Mouse (Mus musculus): ENCODE measurements around the gene Naa60. TPM values are rescaled to one million over a fixed set of nuclear protein-coding genes. Genes with fewer than 3 reads are reported as not detected.
"Not testable (repeated sequence)": the region's sequence is repeated elsewhere in the genome, so short reads cannot be mapped to it uniquely, and the experiment has no call there.

Naa60 gene
- polyA plus RNA-seq, 1 experiment from 2014 or later: 53.5 TPM

DNA sequence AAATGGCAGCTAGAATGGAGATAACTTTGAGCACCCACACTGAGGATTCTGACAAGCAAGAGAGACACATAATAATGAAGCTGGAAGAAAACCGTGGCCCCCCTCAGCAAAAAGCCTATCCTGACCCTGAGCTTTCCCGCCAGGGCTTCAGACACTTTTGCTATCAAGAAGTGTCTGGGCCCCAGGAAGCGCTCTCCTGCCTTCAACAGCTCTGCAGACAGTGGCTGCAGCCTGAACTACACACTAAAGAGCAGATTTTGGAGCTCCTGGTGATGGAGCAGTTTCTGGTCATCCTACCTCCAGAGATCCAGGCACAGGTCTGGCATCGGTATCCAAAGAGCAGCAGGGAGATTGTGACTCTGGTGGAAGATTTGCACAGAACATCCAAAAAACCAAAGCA, 24.3 kb upstream of the Naa60 start:
- in situ Hi-C loops (cut with MboI; ENCODE audit: low pct_unique_long_range_greater_than_20kb): loop anchor here (5.0 kb wide), 1 partner anchor 106 kb away; the partner anchor contains the start of gene Zfp263
- DNase-seq (ENCODE audit: low read depth, low spot score) (no peak), ATAC-seq (no peak)
- POLR2A ChIA-PET: interaction anchor here (0.9 kb wide), 1 partner anchor 103 kb away, joined by 3 read pairs; no protein-coding TSS in a partner anchor
- H3K27me3 ChIP-seq: no peaks in the 10 kb centered on the region
- TF ChIP-seq CTCF (IDR thresholded peaks at IDR 0.05): no peak
- CTCF ChIA-PET: interaction anchor here (1.3 to 3.2 kb wide), 4 partner anchors 10 to 103 kb away, joined by 3 to 12 read pairs (median 4); partner anchors contain the start of gene Naa60

DNA sequence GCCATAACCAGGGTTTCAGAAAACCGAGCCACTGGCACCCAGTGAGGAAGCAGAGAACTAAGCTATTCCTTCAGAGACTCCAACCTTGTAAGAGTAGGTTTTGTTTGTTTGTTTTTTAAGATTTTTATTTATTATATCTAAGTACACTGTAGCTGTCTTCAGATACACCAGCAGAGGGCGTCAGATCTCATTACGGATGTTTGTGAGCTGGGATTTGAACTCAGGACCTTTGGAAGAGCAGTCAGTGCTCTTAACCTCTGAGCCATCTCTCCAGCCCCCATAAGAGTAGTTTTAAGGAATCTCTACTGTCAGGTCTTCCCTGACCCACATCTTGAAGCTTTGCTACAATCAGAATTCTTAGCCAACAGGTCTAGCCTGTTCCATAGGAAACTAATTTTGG, 23.8 kb upstream of the Naa60 start:
- no peaks in the 10 kb centered on the region for H3K27me3 ChIP-seq
- POLR2A ChIA-PET: interaction anchor here (0.9 kb wide), 1 partner anchor 104 kb away, joined by 3 read pairs; no protein-coding TSS in a partner anchor
- TF ChIP-seq CTCF (IDR thresholded peaks at IDR 0.05): peak; percentile 40
- ATAC-seq: no peak
- no peak for DNase-seq (ENCODE audit: low read depth, low spot score)
- CTCF ChIA-PET: interaction anchor here (1.3 to 3.2 kb wide), 5 partner anchors 9 to 104 kb away, joined by 3 to 12 read pairs (median 4); partner anchors contain the start of gene Naa60
- in situ Hi-C loops (cut with MboI; ENCODE audit: low pct_unique_long_range_greater_than_20kb): loop anchor here (5.0 kb wide), 1 partner anchor 106 kb away; the partner anchor contains the start of gene Zfp263

DNA sequence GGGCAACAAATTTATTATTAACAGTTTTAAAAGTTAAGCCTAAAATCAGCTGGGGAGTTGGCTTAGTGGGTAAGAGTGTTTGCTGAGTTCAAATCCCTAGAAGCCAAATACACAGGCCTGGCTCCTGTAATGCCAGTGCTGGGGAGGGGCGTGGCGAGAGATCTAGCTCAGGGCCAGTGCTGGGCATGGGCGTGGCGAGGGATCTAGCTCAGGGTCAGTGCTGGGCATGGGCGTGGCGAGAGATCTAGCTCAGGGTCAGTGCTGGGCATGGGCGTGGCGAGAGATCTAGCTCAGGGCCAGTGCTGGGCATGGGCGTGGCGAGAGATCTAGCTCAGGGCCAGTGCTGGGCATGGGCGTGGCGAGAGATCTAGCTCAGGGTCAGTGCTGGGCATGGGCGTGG, 20.9 kb upstream of the Naa60 start:
- CTCF ChIA-PET: interaction anchor here (1.8 kb wide), 1 partner anchor 11 kb away, joined by 5 read pairs; no protein-coding TSS in a partner anchor
- POLR2A ChIA-PET; ATAC-seq; H3K27me3 ChIP-seq; in situ Hi-C loops (cut with MboI; ENCODE audit: low pct_unique_long_range_greater_than_20kb); DNase-seq (ENCODE audit: low read depth, low spot score): not testable (repeated sequence)

DNA sequence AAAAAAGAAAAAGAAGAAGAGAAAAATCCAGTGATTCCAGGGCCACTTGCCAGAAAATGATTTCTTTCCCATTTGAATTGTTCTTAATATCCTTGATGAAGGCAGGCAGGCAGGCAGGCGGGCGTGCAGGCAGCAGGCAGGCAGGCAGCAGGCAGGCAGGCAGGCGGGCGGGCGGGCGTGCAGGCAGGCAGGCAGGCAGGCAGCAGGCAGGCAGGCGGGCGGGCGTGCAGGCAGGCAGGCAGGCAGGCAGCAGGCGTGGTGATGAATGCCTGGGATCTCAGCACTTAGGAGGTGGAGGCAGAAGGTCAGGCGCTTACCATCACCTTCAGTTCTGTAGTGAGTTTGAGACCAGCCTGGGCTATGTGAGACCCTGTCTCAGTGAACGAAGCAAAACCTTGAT, 19.6 kb upstream of the Naa60 start:
- CTCF ChIA-PET: interaction anchor here (1.8 kb wide), 1 partner anchor 10 kb away, joined by 5 read pairs; no protein-coding TSS in a partner anchor
- TF ChIP-seq CTCF (IDR thresholded peaks at IDR 0.05): no peak
- H3K27me3 ChIP-seq: no peaks in the 10 kb centered on the region
- DNase-seq (ENCODE audit: low read depth, low spot score): no peak
- in situ Hi-C loops (cut with MboI; ENCODE audit: low pct_unique_long_range_greater_than_20kb): no loop called here
- no peak for ATAC-seq
- POLR2A ChIA-PET: no interaction called here

DNA sequence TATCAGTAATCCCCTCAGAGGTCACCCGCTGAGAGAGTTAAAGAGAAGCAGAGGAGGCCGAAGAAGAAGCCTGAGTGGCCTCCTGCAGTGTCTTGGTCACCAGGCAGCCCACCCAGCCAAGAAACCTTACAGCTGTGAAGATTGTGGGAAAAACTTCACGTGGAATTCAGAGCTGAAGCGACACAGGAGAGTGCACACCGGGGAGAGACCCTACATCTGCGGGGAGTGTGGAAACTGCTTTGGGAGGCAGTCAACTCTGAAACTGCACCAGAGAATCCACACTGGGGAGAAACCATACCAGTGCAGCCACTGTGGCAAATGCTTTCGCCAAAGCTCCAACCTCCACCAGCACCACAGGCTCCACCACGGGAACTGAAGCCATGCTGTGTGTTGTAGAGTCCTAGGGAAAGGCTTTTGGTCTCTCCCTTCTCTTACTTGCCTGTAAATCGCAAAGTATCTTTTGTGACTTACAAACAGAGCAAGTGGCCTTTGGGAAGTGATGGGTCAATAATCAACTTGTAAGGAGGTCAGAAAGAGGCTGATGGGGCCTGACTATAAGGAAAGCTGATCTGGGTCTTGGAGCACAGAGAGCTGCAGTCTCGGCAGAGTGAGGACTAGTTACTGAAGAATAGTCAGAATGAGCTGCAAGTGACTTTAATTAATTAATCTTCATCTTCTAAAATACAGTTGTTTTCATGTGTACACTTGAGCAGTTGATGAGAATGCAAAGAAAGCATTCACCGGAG, 17.6 kb upstream of the Naa60 start:
- POLR2A ChIA-PET: no interaction called here
- DNase-seq (ENCODE audit: low read depth, low spot score): no peak
- no peak for TF ChIP-seq CTCF (IDR thresholded peaks at IDR 0.05)
- in situ Hi-C loops (cut with MboI; ENCODE audit: low pct_unique_long_range_greater_than_20kb): no loop called here
- CTCF ChIA-PET: no interaction called here
- ATAC-seq: no peak
- H3K27me3 ChIP-seq: no peaks in the 10 kb centered on the region

DNA sequence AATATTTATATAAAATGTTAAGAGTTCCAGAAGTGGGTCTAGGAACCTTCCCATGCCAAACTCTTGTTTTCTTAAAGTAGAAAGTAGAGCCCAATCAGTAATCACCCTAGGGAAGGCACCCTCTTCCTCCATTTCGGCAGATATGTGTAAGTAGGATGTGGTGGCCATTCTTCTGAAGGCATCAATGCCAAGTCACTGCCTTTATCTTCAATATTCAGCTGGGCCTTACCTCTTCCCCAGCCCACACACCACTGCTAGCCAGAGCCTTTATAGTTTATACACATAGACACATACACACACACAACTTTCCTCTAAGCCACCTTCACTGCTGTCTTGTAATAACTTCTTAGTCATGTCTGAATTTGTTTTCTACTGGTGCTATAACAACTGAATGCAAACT, 16.4 kb upstream of the Naa60 start:
- POLR2A ChIA-PET: no interaction called here
- CTCF ChIA-PET: no interaction called here
- ATAC-seq: no peak
- no peak for TF ChIP-seq CTCF (IDR thresholded peaks at IDR 0.05)
- in situ Hi-C loops (cut with MboI; ENCODE audit: low pct_unique_long_range_greater_than_20kb): no loop called here
- no peak for DNase-seq (ENCODE audit: low read depth, low spot score)
- H3K27me3 ChIP-seq: no peaks in the 10 kb centered on the region

DNA sequence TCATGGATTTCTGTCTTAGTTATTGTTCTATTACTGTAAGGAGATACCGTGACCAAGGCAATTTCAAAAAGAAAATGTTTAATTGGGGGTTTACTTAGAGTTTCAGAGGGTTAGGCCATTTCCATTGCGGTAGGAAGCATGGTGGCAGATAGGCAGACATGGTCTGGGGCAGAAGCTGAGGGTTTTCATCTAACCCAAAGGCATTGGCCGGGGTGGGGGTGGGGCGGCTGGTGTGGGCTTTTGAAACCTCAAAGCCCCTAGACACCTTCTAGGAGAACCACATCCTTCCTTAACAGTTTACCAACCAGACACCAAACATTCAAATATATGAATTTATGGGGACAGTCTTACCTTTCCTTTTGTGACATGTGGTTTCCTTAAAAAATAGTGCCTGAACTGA, 12.9 kb upstream of the Naa60 start:
- in situ Hi-C loops (cut with MboI; ENCODE audit: low pct_unique_long_range_greater_than_20kb): no loop called here
- no peaks in the 10 kb centered on the region for H3K27me3 ChIP-seq
- ATAC-seq: no peak
- no peak for TF ChIP-seq CTCF (IDR thresholded peaks at IDR 0.05)
- ChIA-PET CTCF (no interaction called here), POLR2A (no interaction called here)
- no peak for DNase-seq (ENCODE audit: low read depth, low spot score)

DNA sequence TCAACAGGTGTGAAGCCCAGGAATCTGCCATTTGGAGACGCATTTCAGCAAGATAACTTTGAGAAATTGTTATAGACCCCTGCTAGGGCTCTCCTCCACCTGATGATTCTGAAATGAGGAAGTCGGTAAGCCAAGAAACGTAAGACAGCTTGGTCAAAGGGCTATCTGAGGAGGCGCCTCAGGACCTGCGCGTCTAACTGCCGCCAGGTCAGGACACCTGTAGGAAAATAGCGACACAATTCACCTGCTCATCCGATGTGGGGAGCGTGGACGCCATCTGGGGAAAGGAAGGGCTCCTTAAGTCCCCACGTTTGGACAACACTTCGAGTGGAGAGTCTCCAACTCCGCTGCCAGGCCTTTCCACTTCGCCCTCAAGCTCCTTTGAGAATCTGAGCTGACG, 360 bp upstream of the Naa60 start:
- ATAC-seq (peak; percentile 3), DNase-seq (ENCODE audit: low read depth, low spot score) (no peak)
- no peak for TF ChIP-seq CTCF (IDR thresholded peaks at IDR 0.05)
- ChIA-PET POLR2A (interaction anchor here (1.8 kb wide), 1 partner anchor 128 kb away, joined by 4 read pairs; the partner anchor contains the start of gene Zfp263), CTCF (interaction anchor here (1.0 to 3.1 kb wide), 5 partner anchors 10 to 123 kb away, joined by 3 to 12 read pairs (median 4); partner anchors contain the start of gene Zfp174)
- in situ Hi-C loops (cut with MboI; ENCODE audit: low pct_unique_long_range_greater_than_20kb): loop anchor here (10.0 kb wide), 1 partner anchor 127 kb away; the partner anchor contains the start of gene Zfp263
- no peaks in the 10 kb centered on the region for H3K27me3 ChIP-seq

DNA sequence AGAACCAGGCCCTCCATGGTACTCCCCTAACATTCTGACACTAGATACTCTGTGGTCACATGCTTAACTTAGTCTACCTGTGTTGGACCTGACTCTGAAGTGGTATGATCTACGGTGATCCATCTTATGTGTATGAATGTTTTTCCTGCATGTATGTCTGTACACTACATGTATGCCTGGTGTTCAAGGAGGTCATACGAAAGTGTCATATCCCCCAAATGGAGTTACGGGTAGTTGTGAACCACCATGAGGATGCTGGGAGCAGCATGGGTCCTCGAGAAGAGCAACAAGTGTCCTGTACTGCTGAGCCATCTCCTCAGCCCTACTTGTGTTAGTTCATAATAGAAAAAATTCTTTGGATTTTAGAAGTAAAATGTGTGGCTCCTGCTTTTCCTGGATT, 4.2 kb downstream of the Naa60 start:
- ChIA-PET CTCF (no interaction called here), POLR2A (interaction anchor here (0.8 kb wide), 1 partner anchor 70 kb away, joined by 3 read pairs; no protein-coding TSS in a partner anchor)
- in situ Hi-C loops (cut with MboI; ENCODE audit: low pct_unique_long_range_greater_than_20kb): loop anchor here (10.0 kb wide), 1 partner anchor 132 kb away; the partner anchor contains the start of gene Zfp263
- no peak for DNase-seq (ENCODE audit: low read depth, low spot score)
- no peak for TF ChIP-seq CTCF (IDR thresholded peaks at IDR 0.05)
- H3K27me3 ChIP-seq: no peaks in the 10 kb centered on the region
- ATAC-seq: no peak

DNA sequence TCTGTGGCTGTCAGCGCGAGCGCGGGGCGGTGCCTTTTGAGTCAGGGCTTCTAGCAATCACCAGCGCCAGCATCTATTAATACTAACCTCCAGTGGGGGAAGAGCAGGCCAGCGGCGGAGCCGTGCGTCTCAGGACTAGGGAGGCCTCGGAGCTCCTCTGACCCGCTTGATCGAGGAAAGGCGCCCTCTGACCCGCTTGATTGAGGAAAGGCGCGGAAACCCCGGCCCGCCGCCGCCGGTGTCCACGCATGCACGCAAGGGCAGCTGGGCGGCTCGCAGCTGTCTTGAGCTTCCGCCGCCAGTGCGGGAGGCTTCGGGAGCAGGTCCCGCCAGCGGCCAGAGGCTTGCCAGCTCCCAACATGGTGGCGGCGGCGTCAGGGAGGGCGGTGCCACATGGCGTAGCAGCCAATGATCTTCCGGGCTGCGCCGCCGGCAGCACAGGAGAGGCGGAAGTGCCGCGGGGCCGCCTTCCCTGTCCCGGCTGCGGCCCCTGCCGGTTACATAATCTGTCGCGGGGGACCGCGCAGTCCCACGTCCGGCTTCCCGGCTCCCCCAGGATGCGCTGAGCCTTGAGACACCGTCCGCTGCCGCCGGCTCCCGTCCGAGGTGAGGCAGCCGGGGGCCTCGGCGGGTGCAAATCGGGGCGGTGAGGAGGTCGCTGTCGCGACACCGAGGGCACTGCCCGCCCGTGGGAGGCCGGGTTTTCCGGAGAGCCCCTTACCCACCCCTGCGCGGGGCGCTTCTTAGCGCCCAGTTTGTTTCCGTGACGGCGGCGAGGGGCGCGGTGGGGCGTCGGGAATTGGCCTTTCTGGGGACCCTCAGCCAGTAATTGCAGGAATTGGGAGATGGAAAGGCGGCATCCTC, 12.3 kb downstream of the Naa60 start, which contains the start of the genes Zfp597 and Gm20695:
TSS of gene Zfp597 (minus strand) at position 361 of the 864 bp plus-strand sequence.
TSS of gene Gm20695 (plus strand) at position 448 of the 864 bp plus-strand sequence.
- peak; percentile 72 for TF ChIP-seq CTCF (IDR thresholded peaks at IDR 0.05)

More for the DNA sequence above, 12.3 kb downstream of the Naa60 start, which contains the start of the genes Zfp597 and Gm20695:
- ChIA-PET POLR2A (interaction anchor here (0.6 to 1.4 kb wide), 2 partner anchors 12 to 181 kb away, joined by 3 read pairs; partner anchors contain the start of gene Naa60), CTCF (interaction anchor here (1.2 kb wide), 1 partner anchor 22 kb away, joined by 3 read pairs; no protein-coding TSS in a partner anchor)
- in situ Hi-C loops (cut with MboI; ENCODE audit: low pct_unique_long_range_greater_than_20kb): no loop called here
- peak; percentile 51 for DNase-seq (ENCODE audit: low read depth, low spot score)
- no peaks in the 10 kb centered on the region for H3K27me3 ChIP-seq
- peak; percentile 96 for ATAC-seq
